Mouse (Mus musculus): ENCODE results near the gene Olfr228. TPM values are rescaled to one million over a fixed set of nuclear protein-coding genes. Genes with fewer than 3 reads are reported as not detected.

Olfr228 gene
- polyA plus RNA-seq (2012; rRNA removed) = not detected in 2 replicates

GRCm38 (mm10) chr2:86487286-86487685 lies at the start of gene Olfr228:
Gene Olfr228 (minus strand): TSS chr2:86487386.

GRCm38 (mm10) chr2:86508161-86508560 lies 21.0 kb upstream of the Olfr228 start, which contains the start of gene Olfr1076:
Gene Olfr1076 (plus strand): TSS chr2:86508461.

GRCm38 (mm10) chr2:86456169-86456568 lies 31.0 kb downstream of the Olfr228 start, which contains the start of gene Olfr1066:
Gene Olfr1066 (minus strand): TSS chr2:86456269.

GRCm38 (mm10) chr2:86450491-86450890 lies 36.7 kb downstream of the Olfr228 start, which contains the start of gene Olfr1065:
Gene Olfr1065 (minus strand): TSS chr2:86450591.

Other genes with a start within 250 kb of the Olfr228 start
- not detected in 2 replicates for gene Olfr1048, start 247.1 kb downstream of the Olfr228 start, polyA plus RNA-seq (2012; rRNA removed)
- gene Olfr1049, start 229.1 kb downstream of the Olfr228 start, polyA plus RNA-seq (2012; rRNA removed) = not detected in 2 replicates
- not detected in 2 replicates for gene Olfr1051, start 208.3 kb downstream of the Olfr228 start, polyA plus RNA-seq (2012; rRNA removed)
- not detected in 2 replicates for gene Olfr1052, start 194.9 kb downstream of the Olfr228 start, polyA plus RNA-seq (2012; rRNA removed)
- not detected in 2 replicates for gene Olfr1053, start 172.1 kb downstream of the Olfr228 start, polyA plus RNA-seq (2012; rRNA removed)
- gene Olfr1054, start 152.0 kb downstream of the Olfr228 start, polyA plus RNA-seq (2012; rRNA removed) = not detected in 2 replicates
- not detected in 2 replicates for gene Olfr1055, start 137.1 kb downstream of the Olfr228 start, polyA plus RNA-seq (2012; rRNA removed)
- not detected in 2 replicates for gene Olfr1056, start 124.9 kb downstream of the Olfr228 start, polyA plus RNA-seq (2012; rRNA removed)
- gene Olfr1057, start 109.0 kb downstream of the Olfr228 start, polyA plus RNA-seq (2012; rRNA removed) = not detected in 2 replicates
- gene Olfr1058, start 98.8 kb downstream of the Olfr228 start, polyA plus RNA-seq (2012; rRNA removed) = not detected in 2 replicates
- not detected in 2 replicates for gene Olfr1061, start 73.3 kb downstream of the Olfr228 start, polyA plus RNA-seq (2012; rRNA removed)
- not detected in 2 replicates for gene Olfr1062, start 60.6 kb downstream of the Olfr228 start, polyA plus RNA-seq (2012; rRNA removed)
- not detected in 2 replicates for gene Olfr1065, start 36.8 kb downstream of the Olfr228 start, polyA plus RNA-seq (2012; rRNA removed)
- gene Olfr1066, start 31.1 kb downstream of the Olfr228 start, polyA plus RNA-seq (2012; rRNA removed) = not detected in 2 replicates
- not detected in 2 replicates for gene Olfr1076, start 21.1 kb upstream of the Olfr228 start, polyA plus RNA-seq (2012; rRNA removed)
- gene Olfr1079, start 55.1 kb upstream of the Olfr228 start, polyA plus RNA-seq (2012; rRNA removed) = not detected in 2 replicates
- gene Olfr1080, start 70.8 kb upstream of the Olfr228 start, polyA plus RNA-seq (2012; rRNA removed) = not detected in 2 replicates
- gene Olfr1082, start 111.6 kb upstream of the Olfr228 start, polyA plus RNA-seq (2012; rRNA removed) = not detected in 2 replicates
- not detected in 2 replicates for gene Olfr1084, start 152.3 kb upstream of the Olfr228 start, polyA plus RNA-seq (2012; rRNA removed)
- gene Olfr1085, start 174.6 kb upstream of the Olfr228 start, polyA plus RNA-seq (2012; rRNA removed) = not detected in 2 replicates
- not detected in 2 replicates for gene Olfr1086, start 192.7 kb upstream of the Olfr228 start, polyA plus RNA-seq (2012; rRNA removed)
- not detected in 2 replicates for gene Olfr1087, start 211.0 kb upstream of the Olfr228 start, polyA plus RNA-seq (2012; rRNA removed)
- gene Olfr1089, start 246.3 kb upstream of the Olfr228 start, polyA plus RNA-seq (2012; rRNA removed) = not detected in 2 replicates

Measured in liver, embryonic 14 days (tissue).